Mouse (Mus musculus) kidney, embryonic 16.5 days (tissue): ENCODE results near the gene Dync1h1. TPM values are rescaled to one million over a fixed set of nuclear protein-coding genes. Genes with fewer than 3 reads are reported as not detected.

Source experiments
- ATAC-seq: fragments of 200-750 bp; cut with Nextera tagmentation; 2 replicates; pipeline ENCODE4 v1.8.0; 2017; ENCODE audit warnings: moderate TSS enrichment; ENCODE audit not compliant: low FRiP score, low TSS enrichment
- H3K27ac ChIP-seq: fragments of 300-500 bp; sonication (generic); 2 replicates; pipeline ENCODE4 v1.5.1; 2014; ENCODE audit warnings: low read length
- H3K27me3 ChIP-seq: fragments of 300-500 bp; sonication (generic); 2 replicates; pipeline ENCODE4 v1.6.1; 2014; ENCODE audit warnings: low read length, control low read depth, mixed read lengths; ENCODE audit not compliant: insufficient read depth
- H3K36me3 ChIP-seq: fragments of 300-500 bp; sonication (generic); 2 replicates; pipeline ENCODE4 v1.6.1; 2014; ENCODE audit warnings: low read length, control low read depth, mixed read lengths; ENCODE audit not compliant: insufficient read depth
- H3K4me1 ChIP-seq: fragments of 300-500 bp; sonication (generic); 2 replicates; pipeline ENCODE4 v1.6.1; 2014; ENCODE audit warnings: low read length, control low read depth, mixed read lengths; ENCODE audit not compliant: insufficient read depth
- H3K4me2 ChIP-seq: fragments of 300-500 bp; sonication (generic); replicated peaks from 2 replicates; pipeline ENCODE4 v1.6.1; 2014; ENCODE audit warnings: low read depth, low read length
- H3K4me3 ChIP-seq: fragments of 300-500 bp; sonication (generic); 2 replicates; pipeline ENCODE4 v1.5.1; 2014; ENCODE audit warnings: mild to moderate bottlenecking, low read length
- H3K9ac ChIP-seq: fragments of 300-500 bp; sonication (generic); replicated peaks from 2 replicates; pipeline ENCODE4 v1.6.1; 2014; ENCODE audit warnings: low read length
- H3K9me3 ChIP-seq: fragments of 300-500 bp; sonication (generic); 2 replicates; pipeline ENCODE4 v1.6.1; 2016; ENCODE audit warnings: low read length, control low read depth
- WGBS: fragments of 180-500 bp; shearing (Covaris S2); extraction: QIAGEN DNeasy Blood & Tissue Kit; methylation state at CpG from one replicate; pipeline ENCODE4 v1.1.7; 2014; 5-methylcytosine and 5-hydroxymethylcytosine counted together
- microRNA-seq: library from miRNA; unstranded; fragments of <30 nt; microRNA quantifications from one replicate; pipeline ENCODE4, GENCODE M21; 2016
- polyA plus RNA-seq: library from polyadenylated mRNA; unstranded; fragments of >200 nt; fragmentation: Nextera tagmentation; extraction: Ambion mirVana; gene quantifications from 2 replicates; pipeline ENCODE4 v1.2.1, GENCODE M21; 2015

The Dync1h1 gene
- polyA plus RNA-seq, 1 experiment from 2014 or later: 53.9 TPM

GRCm38 (mm10) chr12:110707451-110707850 lies 106.2 kb downstream of the Dync1h1 start:
- no peak overlapping the region for H3K27ac ChIP-seq
- no peaks in the 10 kb centered on the region for H3K27me3 ChIP-seq
- no peaks in the 10 kb centered on the region for H3K9me3 ChIP-seq
- no peaks in the 10 kb centered on the region for H3K36me3 ChIP-seq
- ATAC-seq: no peak
- 85% methylated on average over 7 of the region's 7 CpGs for WGBS
- no peak overlapping the region for H3K9ac ChIP-seq
- no peak overlapping the region for H3K4me2 ChIP-seq
- H3K4me3 ChIP-seq: no peak overlapping the region
- no peaks in the 10 kb centered on the region for H3K4me1 ChIP-seq

- H3K4me1 ChIP-seq: no peaks in the 10 kb centered on the region
- no peaks in the 10 kb centered on the region; the same call in 1 of the 2 replicates for H3K9me3 ChIP-seq
- H3K4me2 ChIP-seq: no peak overlapping the region
- no peaks in the 10 kb centered on the region for H3K36me3 ChIP-seq
- H3K27me3 ChIP-seq: no peaks in the 10 kb centered on the region
- ATAC-seq: no peak
- no peak overlapping the region for H3K27ac ChIP-seq
- no peak overlapping the region for H3K4me3 ChIP-seq
- H3K9ac ChIP-seq: no peak overlapping the region
- 67% methylated on average over 5 of the region's 5 CpGs for WGBS
Measured at GRCm38 (mm10) chr12:110711270-110711669, 110.0 kb downstream of the Dync1h1 start.

GRCm38 (mm10) chr12:110713784-110714183 lies 112.5 kb downstream of the Dync1h1 start:
- Histone ChIP-seq H3K4me2 (no peak overlapping the region), H3K27me3 (no peaks in the 10 kb centered on the region), H3K4me1 (no peaks in the 10 kb centered on the region), H3K9me3 (no peaks in the 10 kb centered on the region; the same call in 1 of the 2 replicates), H3K9ac (no peak overlapping the region), H3K27ac (no peak overlapping the region), H3K36me3 (no peaks in the 10 kb centered on the region), H3K4me3 (no peak overlapping the region)
- ATAC-seq: no peak
- WGBS: 97% methylated on average over 6 of the region's 6 CpGs

- Histone ChIP-seq H3K27ac (no peak overlapping the region), H3K4me2 (no peak overlapping the region), H3K4me3 (no peak overlapping the region), H3K4me1 (no peaks in the 10 kb centered on the region), H3K9ac (no peak overlapping the region), H3K27me3 (no peaks in the 10 kb centered on the region), H3K9me3 (no peaks in the 10 kb centered on the region; the same call in 1 of the 2 replicates), H3K36me3 (no peaks in the 10 kb centered on the region)
- ATAC-seq: no peak
- WGBS: 90% methylated on average over 6 of the region's 6 CpGs
Measured at GRCm38 (mm10) chr12:110714215-110714614, 113.0 kb downstream of the Dync1h1 start.

GRCm38 (mm10) chr12:110716004-110716403 lies 114.8 kb downstream of the Dync1h1 start:
- no peaks in the 10 kb centered on the region for H3K27me3 ChIP-seq
- H3K27ac ChIP-seq: no peak overlapping the region
- H3K4me2 ChIP-seq: no peak overlapping the region
- no peaks in the 10 kb centered on the region; the same call in 1 of the 2 replicates for H3K9me3 ChIP-seq
- ATAC-seq: no peak
- no peaks in the 10 kb centered on the region for H3K36me3 ChIP-seq
- H3K4me1 ChIP-seq: no peaks in the 10 kb centered on the region
- H3K4me3 ChIP-seq: no peak overlapping the region
- 9% methylated on average over 5 of the region's 5 CpGs for whole genome bisulfite sequencing
- H3K9ac ChIP-seq: no peak overlapping the region

Small RNA genes within 50 kb of the gene (microRNA-seq; reads per million reads assigned to microRNA genes)
- gene Gm27299: not detected

Other genes with a start within 250 kb of the Dync1h1 start
- 140 and 145 TPM in 2 replicates for gene Ppp2r5c, start 154.3 kb upstream of the Dync1h1 start, polyA plus RNA-seq
- gene 1700001K19Rik, start 81.2 kb downstream of the Dync1h1 start, polyA plus RNA-seq: not detected in 2 replicates
- 843 and 919 TPM in 2 replicates for gene Hsp90aa1, start 101.3 kb downstream of the Dync1h1 start, polyA plus RNA-seq
- gene Wdr20, start 136.5 kb downstream of the Dync1h1 start, polyA plus RNA-seq: 24.8 and 26.5 TPM in 2 replicates
- 7.2 and 8.2 TPM in 2 replicates for gene Mok, start 239.5 kb downstream of the Dync1h1 start, polyA plus RNA-seq
- gene Zfp839, start 248.8 kb downstream of the Dync1h1 start, polyA plus RNA-seq: 6.4 and 7.1 TPM in 2 replicates